Mouse (Mus musculus) MEL (cell line): ENCODE measurements at regions not wholly inside any gene's neighbourhood (a gene's known extent, or its start where the extent isn't known, plus 50 kb on each side); places are given as distances from the start of the nearest gene placed in this dataset.

Experiments
- DNase-seq: peaks from one replicate; pipeline ENCODE4 v3.0.0; 2011; ENCODE audit warnings: low read depth, low spot score
- H3K27ac ChIP-seq: 2 replicates; pipeline ENCODE4 v1.5.1; 2012; ENCODE audit warnings: low read depth, mild to moderate bottlenecking, control low read depth, low read length, moderate library complexity; ENCODE audit not compliant: control insufficient read depth
- H3K27me3 ChIP-seq, 2 experiments: fragments of 150-350 bp in 1 of 2; sonication (generic) in 1 of 2; 2 replicates each; pipeline ENCODE4 v1.6.1; 2012; ENCODE audit warnings: low read length in 2 of 2, mild to moderate bottlenecking in 2 of 2, improper control_type of control experiment in 1 of 2, moderate library complexity in 1 of 2; ENCODE audit not compliant: insufficient read depth in 2 of 2, control insufficient read depth in 1 of 2
- H3K36me3 ChIP-seq, 2 experiments: 2 replicates each; pipeline ENCODE4 v1.6.1; 2012 to 2014; ENCODE audit warnings: low read length in 2 of 2, improper control_type of control experiment in 1 of 2, inconsistent platforms in 1 of 2, mild to moderate bottlenecking in 1 of 2; ENCODE audit not compliant: insufficient read depth in 2 of 2, control insufficient read depth in 1 of 2
- H3K4me1 ChIP-seq, 2 experiments: fragments of 150-350 bp in 1 of 2; sonication (generic) in 1 of 2; 2 replicates each; pipeline ENCODE4 v1.6.1; 2012; ENCODE audit warnings: low read length in 2 of 2, improper control_type of control experiment in 1 of 2, mild to moderate bottlenecking in 1 of 2; ENCODE audit not compliant: insufficient read depth in 2 of 2, control insufficient read depth in 1 of 2
- H3K4me3 ChIP-seq, 2 experiments: fragments of 150-350 bp in 1 of 2; sonication (generic) in 1 of 2; 2 replicates each; pipeline ENCODE4 v1.5.1; 2012; ENCODE audit warnings: low read depth in 2 of 2, low read length in 2 of 2, mild to moderate bottlenecking in 2 of 2, moderate library complexity in 2 of 2, control low read depth in 1 of 2, improper control_type of control experiment in 1 of 2; ENCODE audit not compliant: control insufficient read depth in 1 of 2, insufficient read depth in 1 of 2
- H3K79me2 ChIP-seq: 2 replicates; pipeline ENCODE4 v1.6.1; 2012; ENCODE audit warnings: mild to moderate bottlenecking, low read length, moderate library complexity; ENCODE audit not compliant: control insufficient read depth, poor library complexity, insufficient read depth
- H3K9ac ChIP-seq: 2 replicates; pipeline ENCODE4 v1.6.1; 2012; ENCODE audit warnings: low read depth, mild to moderate bottlenecking, control low read depth, low read length, moderate library complexity; ENCODE audit not compliant: control insufficient read depth, poor library complexity, severe bottlenecking
- H3K9me3 ChIP-seq: fragments of 150-350 bp; sonication (generic); replicated peaks from 2 replicates; pipeline ENCODE4 v1.6.1; 2012; ENCODE audit warnings: mild to moderate bottlenecking, low read length, improper control_type of control experiment, moderate library complexity; ENCODE audit not compliant: insufficient read depth
- BHLHE40 ChIP-seq: IDR thresholded peaks from 2 replicates; pipeline ENCODE4 v1.6.1; 2012; ENCODE audit warnings: low read depth, mild to moderate bottlenecking, inconsistent platforms, low read length, improper control_type of control experiment, borderline replicate concordance
- CTCF ChIP-seq, 3 experiments: IDR thresholded peaks in 2 of 3; conservative IDR thresholded peaks in 1 of 3; 2 replicates each; pipeline ENCODE4 v1.5.1; 2011 to 2012; ENCODE audit warnings: low read length in 3 of 3, low read depth in 2 of 3, mild to moderate bottlenecking in 2 of 3, improper control_type of control experiment in 1 of 3, inconsistent platforms in 1 of 3, mixed read lengths in 1 of 3, moderate library complexity in 1 of 3; ENCODE audit not compliant: control insufficient read depth in 1 of 3, insufficient read depth in 1 of 3, poor library complexity in 1 of 3, severe bottlenecking in 1 of 3
- JUND ChIP-seq: IDR thresholded peaks from 2 replicates; pipeline ENCODE4 v1.6.1; 2011; ENCODE audit warnings: low read depth, mild to moderate bottlenecking, improper control_type of control experiment, low read length
- MAFK ChIP-seq: IDR thresholded peaks from 2 replicates; pipeline ENCODE4 v1.6.1; 2011; ENCODE audit warnings: low read depth, mild to moderate bottlenecking, low read length, improper control_type of control experiment, borderline replicate concordance
- MEF2A ChIP-seq: IDR thresholded peaks from 2 replicates; pipeline ENCODE4 v1.6.1; 2014; ENCODE audit warnings: low read depth, mild to moderate bottlenecking, inconsistent platforms, low read length, improper control_type of control experiment; ENCODE audit not compliant: poor library complexity, insufficient replicate concordance, severe bottlenecking; ENCODE audit errors: extremely low read depth
- MXI1 ChIP-seq: IDR thresholded peaks from 2 replicates; pipeline ENCODE4 v1.6.1; 2011; ENCODE audit warnings: mild to moderate bottlenecking, low read depth, low read length, improper control_type of control experiment
- MYB ChIP-seq: IDR thresholded peaks from 2 replicates; pipeline ENCODE4 v1.6.1; 2011; ENCODE audit warnings: mild to moderate bottlenecking, low read depth, low read length, improper control_type of control experiment
- MYC ChIP-seq: IDR thresholded peaks from 2 replicates; pipeline ENCODE4 v1.6.1; 2011; ENCODE audit warnings: low read depth, mild to moderate bottlenecking, low read length, improper control_type of control experiment, moderate library complexity
- POLR2A ChIP-seq, 2 experiments: IDR thresholded peaks; 2 replicates each; pipeline ENCODE4 v1.6.1; 2011 to 2012; ENCODE audit warnings: low read length in 2 of 2, mild to moderate bottlenecking in 2 of 2, control low read depth in 1 of 2, improper control_type of control experiment in 1 of 2, low read depth in 1 of 2, moderate library complexity in 1 of 2; ENCODE audit not compliant: control insufficient read depth in 1 of 2, insufficient read depth in 1 of 2, poor library complexity in 1 of 2
- RAD21 ChIP-seq: IDR thresholded peaks from 2 replicates; pipeline ENCODE4 v1.6.1; 2011; ENCODE audit warnings: mild to moderate bottlenecking, low read depth, low read length, improper control_type of control experiment
- RCOR1 ChIP-seq: IDR thresholded peaks from 2 replicates; pipeline ENCODE4 v1.6.1; 2012; ENCODE audit warnings: low read depth, mild to moderate bottlenecking, inconsistent platforms, low read length, improper control_type of control experiment
- SIN3A ChIP-seq: IDR thresholded peaks from 2 replicates; pipeline ENCODE4 v1.6.1; 2012; ENCODE audit warnings: low read length, improper control_type of control experiment, inconsistent platforms
- USF2 ChIP-seq, 2 experiments: IDR thresholded peaks; 2 replicates each; pipeline ENCODE4 v1.6.1; 2011 to 2012; ENCODE audit warnings: improper control_type of control experiment in 2 of 2, low read length in 2 of 2, borderline replicate concordance in 1 of 2, inconsistent platforms in 1 of 2, low read depth in 1 of 2, mild to moderate bottlenecking in 1 of 2; ENCODE audit not compliant: insufficient read depth in 1 of 2
- ZKSCAN1 ChIP-seq: IDR thresholded peaks from 2 replicates; pipeline ENCODE4 v1.6.1; 2012; ENCODE audit warnings: low read depth, mild to moderate bottlenecking, inconsistent platforms, low read length, improper control_type of control experiment, moderate library complexity

DNA sequence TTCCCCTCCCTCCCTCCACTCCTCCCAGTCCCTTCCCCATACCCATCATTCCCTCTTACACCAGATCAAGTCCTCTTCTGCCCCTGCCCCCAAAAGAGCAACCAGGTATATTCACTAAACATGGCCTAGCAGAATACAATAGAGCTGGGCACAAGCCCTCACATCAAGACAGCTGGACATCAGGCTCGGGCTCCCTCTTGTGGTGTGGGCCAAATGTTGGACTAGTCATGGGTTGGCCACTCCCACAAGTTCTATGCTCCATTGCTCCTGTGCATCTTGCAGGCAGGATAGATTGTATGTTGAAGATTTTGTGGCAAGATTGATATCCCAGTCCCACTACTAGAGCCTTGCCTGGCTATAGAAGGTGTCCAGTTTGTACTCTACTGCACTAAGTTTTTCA lies 240.6 kb upstream of the Chrm2 start:
- Histone ChIP-seq H3K36me3 (no peaks in the 10 kb centered on the region), H3K4me3 (no peak overlapping the region), H3K9me3 (no peaks in the 10 kb centered on the region), H3K27me3 (no peaks in the 10 kb centered on the region), H3K4me1 (no peaks in the 10 kb centered on the region), H3K79me2 (no peaks in the 10 kb centered on the region), H3K27ac (no peak overlapping the region), H3K9ac (no peak overlapping the region)
- peak; percentile 2 for DNase-seq
- TF ChIP-seq MEF2A, result no peak
- TF ChIP-seq CTCF (IDR thresholded peaks at IDR 0.05 in 2 of 3, conservative IDR thresholded peaks at IDR 0.05 in 1 of 3; ENCODE audit: control insufficient read depth in 1 of 3, insufficient read depth in 1 of 3, low read depth in 2 of 3, low read length in 3 of 3, poor library complexity in 1 of 3, severe bottlenecking in 1 of 3), result 0 out of 6 replicates have a peak, but pooled peaks of 1 of the 3 experiments have one; percentile 7

DNA sequence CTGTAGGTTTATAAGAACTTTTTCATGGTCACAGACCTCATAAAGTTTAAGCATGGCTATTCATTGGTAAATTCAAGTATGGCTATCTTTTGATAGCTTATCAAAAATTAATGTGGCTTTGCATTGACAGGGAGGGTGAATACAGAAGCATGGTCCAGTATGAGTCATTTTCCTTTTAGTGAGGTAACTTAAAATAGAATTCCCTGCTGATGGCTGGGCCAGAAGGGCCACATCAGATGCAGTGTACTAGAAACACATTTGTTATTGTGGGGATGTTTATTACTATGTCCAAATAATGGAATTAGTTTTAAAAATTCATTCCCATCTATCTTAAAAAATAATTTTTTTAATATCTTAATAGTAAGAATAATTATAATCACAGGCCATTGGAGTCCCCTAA lies 213.4 kb upstream of the Chrm2 start:
- Histone ChIP-seq H3K36me3 (no peaks in the 10 kb centered on the region), H3K4me1 (no peaks in the 10 kb centered on the region), H3K9me3 (no peaks in the 10 kb centered on the region), H3K4me3 (no peak overlapping the region), H3K27me3 (no peaks in the 10 kb centered on the region), H3K27ac (no peak overlapping the region), H3K9ac (no peak overlapping the region), H3K79me2 (no peaks in the 10 kb centered on the region)
- no peak for TF ChIP-seq ZKSCAN1
- no peak for TF ChIP-seq MAFK
- TF ChIP-seq RAD21, result no peak
- no peak for DNase-seq

DNA sequence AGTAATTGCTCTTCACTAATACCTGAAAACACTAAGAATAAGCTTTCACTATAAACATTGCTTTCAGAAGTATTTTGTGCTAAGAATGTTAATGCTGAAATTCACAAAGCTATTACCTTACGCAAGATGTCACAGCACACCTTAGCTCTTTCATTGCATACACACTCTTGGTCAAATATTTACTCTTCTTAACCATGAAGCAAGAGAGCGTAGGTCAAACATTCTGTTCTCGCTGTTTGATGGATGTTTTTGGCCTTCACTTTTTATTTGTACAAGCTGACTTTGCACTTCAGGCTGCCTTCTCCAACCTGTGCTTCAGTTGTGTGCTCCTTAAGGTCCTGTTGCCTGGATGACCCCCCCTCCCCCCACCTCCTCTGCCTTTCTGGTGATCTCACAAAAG lies 212.8 kb upstream of the Chrm2 start:
- H3K9me3 ChIP-seq, result no peaks in the 10 kb centered on the region
- H3K27me3 ChIP-seq, result no peaks in the 10 kb centered on the region
- H3K79me2 ChIP-seq, result no peaks in the 10 kb centered on the region
- no peaks in the 10 kb centered on the region for H3K4me1 ChIP-seq
- DNase-seq, result no peak
- no peak overlapping the region for H3K4me3 ChIP-seq
- TF ChIP-seq SIN3A, result no peak
- no peak for TF ChIP-seq BHLHE40
- TF ChIP-seq MYB, result no peak
- TF ChIP-seq USF2 (IDR thresholded peaks at IDR 0.05; ENCODE audit: borderline replicate concordance in 1 of 2, insufficient read depth in 1 of 2, low read depth in 1 of 2, low read length in 2 of 2), result no peak
- TF ChIP-seq MYC, result no peak
- TF ChIP-seq JUND, result no peak
- no peak for TF ChIP-seq MXI1
- no peak for TF ChIP-seq POLR2A (IDR thresholded peaks at IDR 0.05; ENCODE audit: control insufficient read depth in 1 of 2, insufficient read depth in 1 of 2, low read depth in 1 of 2, low read length in 2 of 2, poor library complexity in 1 of 2)
- TF ChIP-seq CTCF (IDR thresholded peaks at IDR 0.05 in 2 of 3, conservative IDR thresholded peaks at IDR 0.05 in 1 of 3; ENCODE audit: control insufficient read depth in 1 of 3, insufficient read depth in 1 of 3, low read depth in 2 of 3, low read length in 3 of 3, poor library complexity in 1 of 3, severe bottlenecking in 1 of 3), result no peak
- no peak for TF ChIP-seq RCOR1
- H3K9ac ChIP-seq, result no peak overlapping the region
- H3K36me3 ChIP-seq, result no peaks in the 10 kb centered on the region
- no peak overlapping the region for H3K27ac ChIP-seq
